In genomic region chr10:122274181-122274580, GRCm38 (mm10) we compare ENCODE assay signal across 19 mouse cellular contexts.
DNase-seq lines count a peak whose midpoint lies in the region; ATAC-seq and TF ChIP-seq lines count a peak whose summit lies in the region.
"Had no signal": no experiment of that assay in that cellular context is flagged by ENCODE, and none has a peak within 500 bp of the region (broad histone marks: within the 10 kb centered on the region; RNA-seq: fewer than 3 reads in every experiment).

No protein-coding gene starts in this region.

- H3K4me3 ChIP-seq in kidney, adult 2 months (ENCODE audit: insufficient read depth, low read depth, low read length), result no peak overlapping the region
- no peak overlapping the region for H3K4me3 ChIP-seq in kidney, embryonic 14.5 days (ENCODE audit: low read length)
- H3K4me3 ChIP-seq: embryonic facial prominence, embryonic 12.5 days; forebrain, embryonic 12.5 days; hindbrain, embryonic 12.5 days; intestine, embryonic 15.5 days; lung, embryonic 15.5 days had no signal

- H3K9ac ChIP-seq in kidney, embryonic 14.5 days (ENCODE audit: low read depth, low read length), result no peak overlapping the region
- H3K9ac ChIP-seq: embryonic facial prominence, embryonic 12.5 days; forebrain, embryonic 12.5 days; hindbrain, embryonic 12.5 days; intestine, embryonic 15.5 days; lung, embryonic 15.5 days had no signal

- no peaks in the 10 kb centered on the region for H3K36me3 ChIP-seq in kidney, adult 2 months (ENCODE audit: control insufficient read depth, insufficient read depth, low read length)
- H3K36me3 ChIP-seq in kidney, embryonic 14.5 days (ENCODE audit: control insufficient read depth, insufficient read depth, low read length), result no peaks in the 10 kb centered on the region
- H3K36me3 ChIP-seq: embryonic facial prominence, embryonic 12.5 days; forebrain, embryonic 12.5 days; hindbrain, embryonic 12.5 days; intestine, embryonic 15.5 days; lung, embryonic 15.5 days had no signal

- no peaks in the 10 kb centered on the region for H3K27me3 ChIP-seq in kidney, adult 2 months (replicated peaks; ENCODE audit: control insufficient read depth, insufficient read depth, low read length)
- H3K27me3 ChIP-seq in kidney, embryonic 14.5 days (ENCODE audit: control insufficient read depth, insufficient read depth, low read length), result no peaks in the 10 kb centered on the region
- H3K27me3 ChIP-seq: embryonic facial prominence, embryonic 12.5 days; forebrain, embryonic 12.5 days; hindbrain, embryonic 12.5 days; intestine, embryonic 15.5 days; lung, embryonic 15.5 days had no signal

- H3K27ac ChIP-seq in kidney, adult 2 months (ENCODE audit: insufficient read depth, low read depth, low read length), result no peak overlapping the region
- no peak overlapping the region for H3K27ac ChIP-seq in kidney, embryonic 14.5 days (ENCODE audit: low read depth, low read length)
- H3K27ac ChIP-seq: embryonic facial prominence, embryonic 12.5 days; forebrain, embryonic 12.5 days; hindbrain, embryonic 12.5 days; intestine, embryonic 15.5 days; lung, embryonic 15.5 days had no signal

- H3K4me1 ChIP-seq in kidney, adult 2 months (ENCODE audit: control insufficient read depth, insufficient read depth, low read length), result no peaks in the 10 kb centered on the region
- no peaks in the 10 kb centered on the region for H3K4me1 ChIP-seq in kidney, embryonic 14.5 days (ENCODE audit: control insufficient read depth, insufficient read depth, low read length)
- H3K4me1 ChIP-seq: embryonic facial prominence, embryonic 12.5 days; forebrain, embryonic 12.5 days; hindbrain, embryonic 12.5 days; intestine, embryonic 15.5 days; lung, embryonic 15.5 days had no signal

- no peak for TF ChIP-seq POLR2A in kidney, adult 2 months (IDR thresholded peaks at IDR 0.05; ENCODE audit: low read depth, low read length)

- peak; percentile 12 for DNase-seq in kidney, adult 2 months
- DNase-seq in lung, postnatal 10 days, result peak; percentile 32
- DNase-seq in lung, postnatal 25 days (ENCODE audit: low spot score), result no peak
- DNase-seq in adrenal gland, postnatal 36 days, result peak; percentile 20 to 44
- peak; percentile 2 for DNase-seq in skeletal muscle tissue, adult 2 months (ENCODE audit: low read depth, low spot score)
- no peak for DNase-seq in Muller cell, postnatal 12 days (ENCODE audit: inconsistent ontology term)
- no peak for DNase-seq in layer of hippocampus, adult 8-10 months (ENCODE audit: low spot score in 2 of 2)
- DNase-seq: cerebellum, adult 11 months; cerebellum, postnatal 25 days; kidney, postnatal 4 days; layer of hippocampus, postnatal 36 days; left cerebral cortex, postnatal 4 days had no signal

- no peaks in the 10 kb centered on the region for H3K9me3 ChIP-seq in kidney, embryonic 14.5 days (ENCODE audit: control insufficient read depth, low read length)
- H3K9me3 ChIP-seq: embryonic facial prominence, embryonic 12.5 days; forebrain, embryonic 12.5 days; hindbrain, embryonic 12.5 days; intestine, embryonic 15.5 days; lung, embryonic 15.5 days had no signal

- no peak for TF ChIP-seq CTCF in kidney, adult 2 months (conservative IDR thresholded peaks at IDR 0.05; ENCODE audit: insufficient read depth, insufficient read length, low read depth, low read length)

- ATAC-seq in kidney, embryonic 14.5 days (ENCODE audit: low FRiP score, low TSS enrichment), result no peak

- H3K4me2 ChIP-seq in kidney, embryonic 14.5 days (replicated peaks; ENCODE audit: low read depth, low read length), result no peak overlapping the region
- H3K4me2 ChIP-seq: embryonic facial prominence, embryonic 12.5 days; forebrain, embryonic 12.5 days; hindbrain, embryonic 12.5 days; intestine, embryonic 15.5 days; lung, embryonic 15.5 days; midbrain, embryonic 11.5 days had no signal

- WGBS in kidney, adult 2 months, result 73% methylated on average over 3 of the region's 3 CpGs
- 81% methylated on average over 3 of the region's 3 CpGs for WGBS in kidney, embryonic 14.5 days

Comparison
In these comparisons a context has a peak if more than half of its experiments do, and no peak if none do; other contexts are left out.
1. DNase-seq: peak in kidney, adult 2 months (single experiment), lung, postnatal 10 days (single experiment), adrenal gland, postnatal 36 days (2 of 2) and skeletal muscle tissue, adult 2 months (single experiment); none in lung, postnatal 25 days (single experiment), Muller cell, postnatal 12 days (single experiment) and layer of hippocampus, adult 8-10 months (0 of 2).